Mouse (Mus musculus) midbrain, embryonic 11.5 days (tissue): ENCODE data around the gene Il17d. TPM values are rescaled to one million over a fixed set of nuclear protein-coding genes. Genes with fewer than 3 reads are reported as not detected.
A peak's percentile ranks its signal among the peaks of the same experiment; 100 is the strongest.

Experiments
- ATAC-seq: fragments of 200-750 bp; cut with Nextera tagmentation; 2 replicates; pipeline ENCODE4 v1.8.0; 2017; ENCODE audit warnings: moderate TSS enrichment, moderate library complexity; ENCODE audit not compliant: low FRiP score
- DNase-seq: peaks from one replicate; pipeline ENCODE4 v3.0.0; 2015; ENCODE audit warnings: low spot score; ENCODE audit errors: missing footprints
- H3K27ac ChIP-seq: fragments of 300-500 bp; sonication (generic); 2 replicates; pipeline ENCODE4 v1.5.1; 2014; ENCODE audit warnings: low read depth, low read length
- H3K27me3 ChIP-seq: fragments of 300-500 bp; sonication (generic); 2 replicates; pipeline ENCODE4 v1.6.1; 2014; ENCODE audit warnings: mild to moderate bottlenecking, low read length, moderate library complexity, mixed read lengths; ENCODE audit not compliant: control insufficient read depth, insufficient read depth
- H3K36me3 ChIP-seq: fragments of 300-500 bp; sonication (generic); 2 replicates; pipeline ENCODE4 v1.6.1; 2014; ENCODE audit warnings: mild to moderate bottlenecking, low read length, moderate library complexity, mixed read lengths; ENCODE audit not compliant: control insufficient read depth, insufficient read depth
- H3K4me1 ChIP-seq: fragments of 300-500 bp; sonication (generic); 2 replicates; pipeline ENCODE4 v1.6.1; 2014; ENCODE audit warnings: low read length; ENCODE audit not compliant: control insufficient read depth, insufficient read depth
- H3K4me2 ChIP-seq: fragments of 300-500 bp; sonication (generic); 2 replicates; pipeline ENCODE4 v1.6.1; 2014; ENCODE audit warnings: mild to moderate bottlenecking, moderate library complexity
- H3K4me3 ChIP-seq: fragments of 300-500 bp; sonication (generic); 2 replicates; pipeline ENCODE4 v1.5.1; 2014; ENCODE audit warnings: low read depth, low read length
- H3K9ac ChIP-seq: fragments of 300-500 bp; sonication (generic); 2 replicates; pipeline ENCODE4 v1.6.1; 2014; ENCODE audit warnings: low read length
- H3K9me3 ChIP-seq: fragments of 300-500 bp; sonication (generic); 2 replicates; pipeline ENCODE4 v1.6.1; 2016; ENCODE audit warnings: low read length; ENCODE audit not compliant: control insufficient read depth
- WGBS: fragments of 180-500 bp; shearing (Covaris S2); extraction: QIAGEN DNeasy Blood & Tissue Kit; methylation state at CpG from one replicate; pipeline ENCODE4 v1.1.7; 2014; 5-methylcytosine and 5-hydroxymethylcytosine counted together
- polyA plus RNA-seq: library from polyadenylated mRNA; unstranded; fragments of >200 nt; fragmentation: Nextera tagmentation; extraction: Ambion mirVana; gene quantifications from 2 replicates; pipeline ENCODE4 v1.2.1, GENCODE M21; 2014

Gene Il17d
- polyA plus RNA-seq, 1 experiment from 2014 or later = 1.7 TPM

GRCm38 (mm10) chr14:57517001-57517400 lies 7.6 kb upstream of the Il17d start:
- H3K4me1 ChIP-seq = no peaks in the 10 kb centered on the region
- no peak overlapping the region for H3K9ac ChIP-seq
- H3K9me3 ChIP-seq = no peaks in the 10 kb centered on the region
- ATAC-seq = no peak
- WGBS = 94% methylated on average over 7 of the region's 7 CpGs
- no peaks in the 10 kb centered on the region for H3K36me3 ChIP-seq
- H3K4me3 ChIP-seq = no peak overlapping the region
- H3K4me2 ChIP-seq = no peak overlapping the region
- no peak for DNase-seq
- H3K27me3 ChIP-seq = no peaks in the 10 kb centered on the region
- H3K27ac ChIP-seq = no peak overlapping the region

GRCm38 (mm10) chr14:57523762-57524161 lies 815 bp upstream of the Il17d start:
- no peaks in the 10 kb centered on the region for H3K36me3 ChIP-seq
- peak; percentile 82 for DNase-seq
- WGBS = 93% methylated on average over 9 of the region's 9 CpGs

GRCm38 (mm10) chr14:57525388-57526049 lies 942 bp downstream of the Il17d start:
- DNase-seq (peak; percentile 93), ATAC-seq (peak; percentile 87)
- Histone ChIP-seq H3K4me3 (peak overlapping the region; percentile 78), H3K27ac (no peak overlapping the region), H3K4me2 (peak overlapping the region; percentile 85), H3K36me3 (no peaks in the 10 kb centered on the region), H3K9ac (peak overlapping the region; percentile 68), H3K4me1 (peaks cover 8% of the 10 kb centered on the region), H3K27me3 (peaks cover 26% of the 10 kb centered on the region), H3K9me3 (no peaks in the 10 kb centered on the region)
- WGBS = under 1% methylated on average over 36 of the region's 60 CpGs

More at GRCm38 (mm10) chr14:57523762-57524161, 815 bp upstream of the Il17d start:
- Histone ChIP-seq H3K4me2 (no peak overlapping the region), H3K9ac (no peak overlapping the region), H3K4me1 (peaks cover 8% of the 10 kb centered on the region), H3K4me3 (no peak overlapping the region), H3K9me3 (no peaks in the 10 kb centered on the region), H3K27me3 (peaks cover 26% of the 10 kb centered on the region), H3K27ac (no peak overlapping the region)
- no peak for ATAC-seq

- Histone ChIP-seq H3K4me2 (peak overlapping the region; percentile 85), H3K9me3 (no peaks in the 10 kb centered on the region), H3K9ac (no peak overlapping the region), H3K27me3 (peaks cover 26% of the 10 kb centered on the region), H3K27ac (no peak overlapping the region), H3K4me3 (peak overlapping the region; percentile 78), H3K4me1 (peaks cover 8% of the 10 kb centered on the region), H3K36me3 (no peaks in the 10 kb centered on the region)
- peak; percentile 83 for DNase-seq
- ATAC-seq = no peak
- 57% methylated on average over 10 of the region's 10 CpGs for WGBS
Measured at GRCm38 (mm10) chr14:57526050-57526623, 1.6 kb downstream of the Il17d start.

GRCm38 (mm10) chr14:57527122-57527521 lies 2.5 kb downstream of the Il17d start:
- H3K4me3 ChIP-seq = no peak overlapping the region
- WGBS = 43% methylated on average over 7 of the region's 7 CpGs
- H3K9ac ChIP-seq = no peak overlapping the region
- peaks cover 8% of the 10 kb centered on the region for H3K4me1 ChIP-seq
- no peak overlapping the region for H3K4me2 ChIP-seq
- no peaks in the 10 kb centered on the region for H3K9me3 ChIP-seq
- peaks cover 26% of the 10 kb centered on the region for H3K27me3 ChIP-seq
- H3K36me3 ChIP-seq = no peaks in the 10 kb centered on the region
- DNase-seq (peak; percentile 51), ATAC-seq (no peak)
- no peak overlapping the region for H3K27ac ChIP-seq

- Histone ChIP-seq H3K4me2 (no peak overlapping the region), H3K27ac (no peak overlapping the region), H3K27me3 (peaks cover 26% of the 10 kb centered on the region), H3K36me3 (no peaks in the 10 kb centered on the region), H3K9ac (no peak overlapping the region), H3K4me3 (no peak overlapping the region), H3K4me1 (peaks cover 8% of the 10 kb centered on the region), H3K9me3 (no peaks in the 10 kb centered on the region)
- ATAC-seq (no peak), DNase-seq (peak; percentile 65)
- 48% methylated on average over 2 of the region's 2 CpGs for WGBS
Measured at GRCm38 (mm10) chr14:57527598-57527997, 3.0 kb downstream of the Il17d start.

GRCm38 (mm10) chr14:57529086-57529785 lies 4.7 kb downstream of the Il17d start:
- H3K27me3 ChIP-seq = peaks cover 14% of the 10 kb centered on the region

GRCm38 (mm10) chr14:57529786-57530515 lies 5.4 kb downstream of the Il17d start:
- Histone ChIP-seq H3K27ac (no peak overlapping the region), H3K36me3 (no peaks in the 10 kb centered on the region), H3K4me3 (no peak overlapping the region), H3K9ac (no peak overlapping the region), H3K4me1 (peaks cover 18% of the 10 kb centered on the region), H3K4me2 (no peak overlapping the region), H3K9me3 (no peaks in the 10 kb centered on the region), H3K27me3 (peaks cover 12% of the 10 kb centered on the region)
- 63% methylated on average over 5 of the region's 5 CpGs for WGBS
- ATAC-seq (no peak), DNase-seq (peak; percentile 59)

More at GRCm38 (mm10) chr14:57529086-57529785, 4.7 kb downstream of the Il17d start:
- 67% methylated on average over 10 of the region's 10 CpGs for WGBS
- H3K4me3 ChIP-seq = no peak overlapping the region
- no peak overlapping the region for H3K9ac ChIP-seq
- peaks cover 12% of the 10 kb centered on the region for H3K4me1 ChIP-seq
- no peaks in the 10 kb centered on the region for H3K9me3 ChIP-seq
- H3K27ac ChIP-seq = no peak overlapping the region
- no peaks in the 10 kb centered on the region for H3K36me3 ChIP-seq
- ATAC-seq = no peak
- H3K4me2 ChIP-seq = no peak overlapping the region
- DNase-seq = peak; percentile 76
